Mouse (Mus musculus): ENCODE results near the gene Gm10644. TPM values are rescaled to one million over a fixed set of nuclear protein-coding genes. Genes with fewer than 3 reads are reported as not detected.
A peak's percentile ranks its signal among the peaks of the same experiment; 100 is the strongest.

Gm10644 gene
- polyA plus RNA-seq, 1 experiment from 2014 or later: 0.67 TPM

- under 1% methylated on average over 67 of the region's 70 CpGs for whole genome bisulfite sequencing
- Histone ChIP-seq H3K27me3 (ENCODE audit: control insufficient read depth, insufficient read depth, low read length) (no peaks in the 10 kb centered on the region), H3K36me3 (ENCODE audit: control insufficient read depth, insufficient read depth, low read length) (no peaks in the 10 kb centered on the region), H3K4me2 (ENCODE audit: low read depth, low read length) (peak within 1 kb of the TSS; percentile 95), H3K27ac (ENCODE audit: low read length) (peak within 1 kb of the TSS; percentile 96), H3K9me3 (replicated peaks; ENCODE audit: control insufficient read depth, low read length) (no peaks in the 10 kb centered on the region), H3K4me1 (ENCODE audit: control insufficient read depth, insufficient read depth, low read length) (peaks cover 26% of the 10 kb centered on the region), H3K9ac (ENCODE audit: low read length) (peak within 1 kb of the TSS; percentile 88), H3K4me3 (replicated peaks; ENCODE audit: low read length) (peak within 1 kb of the TSS; percentile 86)
- peak; percentile 92 for ATAC-seq (ENCODE audit: insufficient read depth, low FRiP score)
These were observed 55.4 kb downstream of the Gm10644 start, which contains the start of gene Adgrl1 for GRCm38 (mm10) chr8:83899363-83900252. TSS of gene Adgrl1 (plus strand) at chr8:83900105.

GRCm38 (mm10) chr8:83898985-83899362 is 56.0 kb downstream of the Gm10644 start:
- peak overlapping the region; percentile 95 for H3K4me2 ChIP-seq (ENCODE audit: low read depth, low read length)
- H3K9ac ChIP-seq (ENCODE audit: low read length): peak overlapping the region; percentile 88; the same call in 1 of the 2 replicates
- H3K4me1 ChIP-seq (ENCODE audit: control insufficient read depth, insufficient read depth, low read length): peaks cover 23% of the 10 kb centered on the region
- H3K9me3 ChIP-seq (replicated peaks; ENCODE audit: control insufficient read depth, low read length): no peaks in the 10 kb centered on the region
- peak; percentile 61; the same call in 1 of the 2 replicates for ATAC-seq (ENCODE audit: insufficient read depth, low FRiP score)
- peak overlapping the region; percentile 96 for H3K27ac ChIP-seq (ENCODE audit: low read length)
- H3K27me3 ChIP-seq (ENCODE audit: control insufficient read depth, insufficient read depth, low read length): peaks cover 4% of the 10 kb centered on the region; the same call in 1 of the 2 replicates
- H3K4me3 ChIP-seq (replicated peaks; ENCODE audit: low read length): peak overlapping the region; percentile 86
- under 1% methylated on average over 13 of the region's 13 CpGs for WGBS
- H3K36me3 ChIP-seq (ENCODE audit: control insufficient read depth, insufficient read depth, low read length): no peaks in the 10 kb centered on the region

- WGBS: 3% methylated on average over 10 of the region's 10 CpGs
- Histone ChIP-seq H3K9me3 (replicated peaks; ENCODE audit: control insufficient read depth, low read length) (no peaks in the 10 kb centered on the region), H3K4me3 (replicated peaks; ENCODE audit: low read length) (peak overlapping the region; percentile 86), H3K4me2 (ENCODE audit: low read depth, low read length) (peak overlapping the region; percentile 95), H3K9ac (ENCODE audit: low read length) (peak overlapping the region; percentile 62), H3K27ac (ENCODE audit: low read length) (peak overlapping the region; percentile 96), H3K27me3 (ENCODE audit: control insufficient read depth, insufficient read depth, low read length) (peaks cover 4% of the 10 kb centered on the region; the same call in 1 of the 2 replicates), H3K4me1 (ENCODE audit: control insufficient read depth, insufficient read depth, low read length) (peaks cover 18% of the 10 kb centered on the region), H3K36me3 (ENCODE audit: control insufficient read depth, insufficient read depth, low read length) (no peaks in the 10 kb centered on the region)
- ATAC-seq (ENCODE audit: insufficient read depth, low FRiP score): no peak
These were observed 56.5 kb downstream of the Gm10644 start for GRCm38 (mm10) chr8:83898456-83898855.

- H3K4me1 ChIP-seq (ENCODE audit: control insufficient read depth, insufficient read depth, low read length): peaks cover 7% of the 10 kb centered on the region
- H3K36me3 ChIP-seq (ENCODE audit: control insufficient read depth, insufficient read depth, low read length): no peaks in the 10 kb centered on the region
- peak overlapping the region; percentile 95 for H3K4me2 ChIP-seq (ENCODE audit: low read depth, low read length)
- H3K4me3 ChIP-seq (replicated peaks; ENCODE audit: low read length): peak overlapping the region; percentile 30
- no peak for ATAC-seq (ENCODE audit: insufficient read depth, low FRiP score)
- WGBS: 4% methylated on average over 26 of the region's 26 CpGs
- H3K9me3 ChIP-seq (replicated peaks; ENCODE audit: control insufficient read depth, low read length): no peaks in the 10 kb centered on the region
- peaks cover 4% of the 10 kb centered on the region; the same call in 1 of the 2 replicates for H3K27me3 ChIP-seq (ENCODE audit: control insufficient read depth, insufficient read depth, low read length)
- peak overlapping the region; percentile 53 for H3K9ac ChIP-seq (ENCODE audit: low read length)
- H3K27ac ChIP-seq (ENCODE audit: low read length): no peak overlapping the region
These were observed 57.8 kb downstream of the Gm10644 start for GRCm38 (mm10) chr8:83897211-83897610.

GRCm38 (mm10) chr8:83896461-83896860 is 58.5 kb downstream of the Gm10644 start:
- WGBS: 86% methylated on average over 7 of the region's 7 CpGs
- no peaks in the 10 kb centered on the region for H3K36me3 ChIP-seq (ENCODE audit: control insufficient read depth, insufficient read depth, low read length)
- no peak overlapping the region for H3K4me3 ChIP-seq (replicated peaks; ENCODE audit: low read length)
- no peaks in the 10 kb centered on the region; the same call in 1 of the 2 replicates for H3K4me1 ChIP-seq (ENCODE audit: control insufficient read depth, insufficient read depth, low read length)
- no peaks in the 10 kb centered on the region for H3K9me3 ChIP-seq (replicated peaks; ENCODE audit: control insufficient read depth, low read length)
- H3K4me2 ChIP-seq (ENCODE audit: low read depth, low read length): no peak overlapping the region
- no peak overlapping the region for H3K27ac ChIP-seq (ENCODE audit: low read length)
- ATAC-seq (ENCODE audit: insufficient read depth, low FRiP score): no peak
- no peak overlapping the region for H3K9ac ChIP-seq (ENCODE audit: low read length)
- H3K27me3 ChIP-seq (ENCODE audit: control insufficient read depth, insufficient read depth, low read length): peaks cover 4% of the 10 kb centered on the region; the same call in 1 of the 2 replicates

- Histone ChIP-seq H3K36me3 (ENCODE audit: control insufficient read depth, insufficient read depth, low read length) (no peaks in the 10 kb centered on the region), H3K9ac (ENCODE audit: low read length) (no peak overlapping the region), H3K4me2 (ENCODE audit: low read depth, low read length) (no peak overlapping the region), H3K9me3 (replicated peaks; ENCODE audit: control insufficient read depth, low read length) (no peaks in the 10 kb centered on the region), H3K4me3 (replicated peaks; ENCODE audit: low read length) (no peak overlapping the region), H3K27ac (ENCODE audit: low read length) (no peak overlapping the region), H3K27me3 (ENCODE audit: control insufficient read depth, insufficient read depth, low read length) (peaks cover 4% of the 10 kb centered on the region; the same call in 1 of the 2 replicates), H3K4me1 (ENCODE audit: control insufficient read depth, insufficient read depth, low read length) (no peaks in the 10 kb centered on the region; the same call in 1 of the 2 replicates)
- ATAC-seq (ENCODE audit: insufficient read depth, low FRiP score): no peak
- 9% methylated on average over 5 of the region's 5 CpGs for WGBS
These were observed 59.1 kb downstream of the Gm10644 start for GRCm38 (mm10) chr8:83895894-83896293.

- H3K4me1 ChIP-seq (ENCODE audit: control insufficient read depth, insufficient read depth, low read length): no peaks in the 10 kb centered on the region
- no peak overlapping the region for H3K27ac ChIP-seq (ENCODE audit: low read length)
- H3K4me2 ChIP-seq (ENCODE audit: low read depth, low read length): no peak overlapping the region
- H3K4me3 ChIP-seq (replicated peaks; ENCODE audit: low read length): no peak overlapping the region
- no peak for ATAC-seq (ENCODE audit: insufficient read depth, low FRiP score)
- H3K9ac ChIP-seq (ENCODE audit: low read length): no peak overlapping the region
- whole genome bisulfite sequencing: under 1% methylated on average over 5 of the region's 5 CpGs
- peaks cover 4% of the 10 kb centered on the region; the same call in 1 of the 2 replicates for H3K27me3 ChIP-seq (ENCODE audit: control insufficient read depth, insufficient read depth, low read length)
- no peaks in the 10 kb centered on the region for H3K36me3 ChIP-seq (ENCODE audit: control insufficient read depth, insufficient read depth, low read length)
- H3K9me3 ChIP-seq (replicated peaks; ENCODE audit: control insufficient read depth, low read length): no peaks in the 10 kb centered on the region
These were observed 61.1 kb downstream of the Gm10644 start for GRCm38 (mm10) chr8:83893915-83894314.

GRCm38 (mm10) chr8:83892061-83892460 is 62.9 kb downstream of the Gm10644 start:
- Histone ChIP-seq H3K27me3 (ENCODE audit: control insufficient read depth, insufficient read depth, low read length) (peaks cover 4% of the 10 kb centered on the region; the same call in 1 of the 2 replicates), H3K4me1 (ENCODE audit: control insufficient read depth, insufficient read depth, low read length) (no peaks in the 10 kb centered on the region), H3K4me2 (ENCODE audit: low read depth, low read length) (no peak overlapping the region), H3K4me3 (replicated peaks; ENCODE audit: low read length) (no peak overlapping the region), H3K27ac (ENCODE audit: low read length) (no peak overlapping the region), H3K36me3 (ENCODE audit: control insufficient read depth, insufficient read depth, low read length) (no peaks in the 10 kb centered on the region), H3K9me3 (replicated peaks; ENCODE audit: control insufficient read depth, low read length) (no peaks in the 10 kb centered on the region), H3K9ac (ENCODE audit: low read length) (no peak overlapping the region)
- 61% methylated on average over 4 of the region's 4 CpGs for WGBS
- no peak for ATAC-seq (ENCODE audit: insufficient read depth, low FRiP score)

- 64% methylated on average over 2 of the region's 2 CpGs for WGBS
- no peak overlapping the region for H3K9ac ChIP-seq (ENCODE audit: low read length)
- no peak overlapping the region for H3K4me2 ChIP-seq (ENCODE audit: low read depth, low read length)
- H3K27me3 ChIP-seq (ENCODE audit: control insufficient read depth, insufficient read depth, low read length): no peaks in the 10 kb centered on the region
- no peak for ATAC-seq (ENCODE audit: insufficient read depth, low FRiP score)
- H3K36me3 ChIP-seq (ENCODE audit: control insufficient read depth, insufficient read depth, low read length): no peaks in the 10 kb centered on the region
- H3K4me1 ChIP-seq (ENCODE audit: control insufficient read depth, insufficient read depth, low read length): no peaks in the 10 kb centered on the region
- H3K9me3 ChIP-seq (replicated peaks; ENCODE audit: control insufficient read depth, low read length): no peaks in the 10 kb centered on the region
- H3K27ac ChIP-seq (ENCODE audit: low read length): no peak overlapping the region
- H3K4me3 ChIP-seq (replicated peaks; ENCODE audit: low read length): no peak overlapping the region
These were observed 66.6 kb downstream of the Gm10644 start for GRCm38 (mm10) chr8:83888409-83888808.
